Mouse (Mus musculus) hindbrain, embryonic 16.5 days (tissue): ENCODE results near the gene Atp5f1. TPM values are rescaled to one million over a fixed set of nuclear protein-coding genes. Genes with fewer than 3 reads are reported as not detected.

Experiments
- ATAC-seq: fragments of 200-750 bp; cut with Nextera tagmentation; 2 replicates; pipeline ENCODE4 v1.8.0; 2017; ENCODE audit warnings: moderate TSS enrichment, moderate library complexity
- H3K27ac ChIP-seq: fragments of 300-500 bp; sonication (generic); 2 replicates; pipeline ENCODE4 v1.5.1; 2014; ENCODE audit warnings: low read depth, mild to moderate bottlenecking, control low read depth, low read length, moderate library complexity
- H3K27me3 ChIP-seq: fragments of 300-500 bp; sonication (generic); replicated peaks from 2 replicates; pipeline ENCODE4 v1.6.1; 2014; ENCODE audit warnings: low read length; ENCODE audit not compliant: control insufficient read depth, insufficient read depth
- H3K36me3 ChIP-seq: fragments of 300-500 bp; sonication (generic); 2 replicates; pipeline ENCODE4 v1.6.1; 2014; ENCODE audit warnings: mild to moderate bottlenecking, low read length, moderate library complexity, mixed read lengths; ENCODE audit not compliant: control insufficient read depth, insufficient read depth
- H3K4me1 ChIP-seq: fragments of 300-500 bp; sonication (generic); 2 replicates; pipeline ENCODE4 v1.6.1; 2014; ENCODE audit warnings: low read depth, low read length; ENCODE audit not compliant: control insufficient read depth, insufficient read depth
- H3K4me2 ChIP-seq: fragments of 300-500 bp; sonication (generic); 2 replicates; pipeline ENCODE4 v1.6.1; 2014; ENCODE audit warnings: mild to moderate bottlenecking, low read length, control low read depth, moderate library complexity
- H3K4me3 ChIP-seq: fragments of 300-500 bp; sonication (generic); 2 replicates; pipeline ENCODE4 v1.5.1; 2014; ENCODE audit warnings: mild to moderate bottlenecking, low read length, control low read depth, moderate library complexity
- H3K9ac ChIP-seq: fragments of 300-500 bp; sonication (generic); 2 replicates; pipeline ENCODE4 v1.6.1; 2014; ENCODE audit warnings: low read depth, mild to moderate bottlenecking, control low read depth, low read length, moderate library complexity
- H3K9me3 ChIP-seq: fragments of 300-500 bp; sonication (generic); 2 replicates; pipeline ENCODE4 v1.6.1; 2014; ENCODE audit warnings: mild to moderate bottlenecking, low read length, moderate library complexity; ENCODE audit not compliant: control insufficient read depth
- WGBS: fragments of 180-500 bp; shearing (Covaris S2); extraction: QIAGEN DNeasy Blood & Tissue Kit; methylation state at CpG from one replicate; pipeline ENCODE4 v1.1.7; 2014; 5-methylcytosine and 5-hydroxymethylcytosine counted together
- polyA plus RNA-seq: library from polyadenylated mRNA; unstranded; fragments of >200 nt; fragmentation: Nextera tagmentation; extraction: Ambion mirVana; gene quantifications from 2 replicates; pipeline ENCODE4 v1.2.1, GENCODE M21; 2015

Gene Atp5f1
- polyA plus RNA-seq, 1 experiment from 2014 or later = 609 TPM

DNA sequence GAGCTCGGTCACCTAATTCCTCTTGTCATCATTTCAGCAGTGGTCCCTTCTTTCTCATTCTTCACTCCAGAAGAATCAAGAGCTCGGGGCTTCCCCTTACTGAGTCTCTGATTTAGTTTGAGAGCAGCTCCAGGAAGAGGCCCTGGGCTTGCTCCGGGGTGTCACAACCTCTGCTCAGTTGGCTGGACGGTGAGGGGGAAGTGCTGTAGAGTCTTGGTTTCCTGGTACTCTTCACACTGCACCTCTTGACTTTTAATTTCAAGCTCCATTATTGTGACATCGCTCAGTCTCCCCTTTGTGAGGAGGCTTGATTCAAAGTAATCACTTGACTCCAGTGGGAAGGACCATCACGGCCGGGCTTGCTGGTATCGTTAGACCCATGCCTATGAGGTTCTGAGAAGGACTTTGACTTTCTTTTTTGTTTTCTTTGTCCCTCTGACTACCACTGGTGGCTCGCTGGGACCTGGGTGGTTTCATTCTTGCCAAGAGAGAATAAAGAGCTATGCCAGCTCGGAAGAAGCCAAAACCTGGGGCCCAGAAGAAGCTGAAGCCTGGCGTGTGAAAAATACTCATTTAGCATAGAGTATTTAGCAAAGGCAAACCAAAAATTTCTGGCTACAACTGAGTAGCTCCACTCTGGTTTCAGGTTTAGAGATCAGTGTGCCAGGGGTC lies 49.2 kb downstream of the Atp5f1 start:
- Histone ChIP-seq H3K27me3 (no peaks in the 10 kb centered on the region), H3K4me2 (no peak overlapping the region), H3K4me1 (no peaks in the 10 kb centered on the region), H3K27ac (no peak overlapping the region), H3K4me3 (no peak overlapping the region), H3K9me3 (no peaks in the 10 kb centered on the region), H3K36me3 (no peaks in the 10 kb centered on the region), H3K9ac (no peak overlapping the region)
- 82% methylated on average over 11 of the region's 11 CpGs for WGBS
- no peak for ATAC-seq

DNA sequence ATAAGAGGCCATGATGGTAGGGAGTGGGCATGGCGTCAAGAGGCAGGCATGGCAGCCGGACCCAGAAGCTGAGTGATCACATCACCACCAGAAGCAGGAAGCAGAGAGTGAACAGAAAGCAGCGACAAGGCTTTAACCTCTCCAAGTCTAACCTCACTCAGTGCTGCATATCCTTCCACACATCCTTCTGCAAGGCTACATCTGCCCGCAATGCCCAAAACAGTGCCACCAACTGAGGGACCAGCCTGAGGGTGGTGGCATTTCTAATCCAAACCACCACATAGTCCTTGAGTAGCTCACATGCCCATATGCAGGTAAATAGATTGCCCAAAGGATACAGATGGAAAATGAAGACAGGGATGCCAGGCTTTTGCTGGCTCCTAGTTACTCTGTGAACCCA lies 50.9 kb downstream of the Atp5f1 start:
- no peak overlapping the region for H3K4me3 ChIP-seq
- H3K9me3 ChIP-seq = no peaks in the 10 kb centered on the region
- no peaks in the 10 kb centered on the region for H3K27me3 ChIP-seq
- H3K27ac ChIP-seq = no peak overlapping the region
- H3K36me3 ChIP-seq = no peaks in the 10 kb centered on the region
- no peak for ATAC-seq
- H3K9ac ChIP-seq = no peak overlapping the region
- no peaks in the 10 kb centered on the region for H3K4me1 ChIP-seq
- H3K4me2 ChIP-seq = no peak overlapping the region
- 94% methylated on average over 4 of the region's 4 CpGs for WGBS

DNA sequence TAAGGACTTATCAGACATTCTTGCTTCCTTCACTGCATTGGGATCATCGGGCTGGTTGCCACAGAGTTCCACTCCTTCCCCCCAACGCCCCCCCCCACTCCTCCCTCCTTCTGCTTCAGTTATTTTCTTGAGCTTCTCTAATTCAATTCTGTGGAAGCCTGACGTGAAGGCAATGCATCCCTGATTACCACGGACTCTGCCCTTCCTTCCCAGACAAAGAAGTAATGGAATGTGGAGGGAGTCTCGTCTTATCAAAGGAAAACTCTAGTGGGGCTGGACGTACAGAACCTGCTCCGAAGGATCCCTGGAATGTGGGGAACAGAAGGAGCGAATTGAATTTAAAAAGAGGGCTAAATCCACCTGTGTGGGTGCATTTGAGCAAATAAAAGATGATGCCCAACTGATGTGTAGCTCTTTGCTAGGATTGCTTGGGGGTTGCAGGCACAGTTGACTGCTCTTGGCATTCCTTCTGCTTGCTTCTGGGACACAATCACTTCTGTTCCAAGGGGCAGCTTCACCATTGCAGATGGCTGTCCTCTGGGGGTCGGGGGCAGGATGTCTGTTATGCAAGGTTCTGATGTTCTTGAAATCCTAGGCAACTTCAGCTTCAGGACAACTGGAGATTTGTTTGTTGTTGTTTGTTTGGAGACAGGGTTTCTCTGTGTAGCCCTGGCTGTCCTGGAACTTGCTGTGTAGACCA lies 51.8 kb downstream of the Atp5f1 start:
- no peak overlapping the region for H3K4me2 ChIP-seq
- no peaks in the 10 kb centered on the region for H3K36me3 ChIP-seq

DNA sequence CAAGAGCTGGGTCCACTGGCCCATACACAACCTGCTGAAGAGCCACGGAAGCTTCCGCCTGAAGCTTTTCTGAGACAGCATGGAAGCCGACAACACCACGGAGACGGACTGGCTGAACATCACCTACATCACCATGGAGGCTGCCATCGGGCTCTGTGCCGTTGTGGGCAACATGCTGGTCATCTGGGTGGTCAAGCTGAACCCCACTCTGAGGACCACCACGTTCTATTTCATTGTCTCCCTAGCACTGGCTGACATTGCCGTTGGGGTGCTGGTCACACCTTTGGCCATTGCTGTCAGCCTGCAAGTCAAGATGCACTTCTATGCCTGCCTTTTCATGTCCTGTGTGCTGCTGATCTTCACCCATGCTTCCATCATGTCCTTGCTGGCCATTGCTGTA lies 55.2 kb downstream of the Atp5f1 start:
- no peak for ATAC-seq

More for the DNA sequence above, 51.8 kb downstream of the Atp5f1 start:
- H3K27me3 ChIP-seq = no peaks in the 10 kb centered on the region
- H3K4me1 ChIP-seq = no peaks in the 10 kb centered on the region
- H3K9ac ChIP-seq = no peak overlapping the region
- no peaks in the 10 kb centered on the region for H3K9me3 ChIP-seq
- 38% methylated on average over 9 of the region's 9 CpGs for WGBS
- no peak overlapping the region for H3K27ac ChIP-seq
- ATAC-seq = no peak
- no peak overlapping the region for H3K4me3 ChIP-seq

DNA sequence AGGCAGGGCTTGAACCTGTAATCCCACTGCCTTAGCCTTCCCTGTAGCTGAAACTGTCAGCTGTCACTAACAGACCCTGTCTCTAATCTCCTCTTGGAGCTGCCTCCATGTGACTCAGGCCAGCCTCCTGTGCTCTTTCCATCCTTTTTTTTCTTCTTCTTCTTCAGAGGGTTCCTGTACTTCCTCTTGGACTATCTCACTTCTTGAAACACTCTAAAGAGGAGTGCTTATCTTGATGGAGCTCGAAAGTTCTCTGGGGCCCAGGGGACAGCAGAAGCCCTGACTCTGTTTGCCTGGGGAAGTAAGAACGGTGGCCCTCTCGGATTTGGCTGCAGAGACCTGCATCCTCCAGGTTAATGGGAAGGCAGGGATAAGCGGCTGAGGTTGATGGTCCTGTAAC lies 55.7 kb downstream of the Atp5f1 start:
- Histone ChIP-seq H3K4me1 (no peaks in the 10 kb centered on the region), H3K9ac (no peak overlapping the region), H3K4me2 (no peak overlapping the region), H3K36me3 (no peaks in the 10 kb centered on the region), H3K27me3 (no peaks in the 10 kb centered on the region), H3K27ac (no peak overlapping the region), H3K4me3 (no peak overlapping the region), H3K9me3 (no peaks in the 10 kb centered on the region)
- ATAC-seq = no peak
- WGBS = 88% methylated on average over 4 of the region's 4 CpGs

More for the DNA sequence above, 55.2 kb downstream of the Atp5f1 start:
- Histone ChIP-seq H3K9me3 (no peaks in the 10 kb centered on the region), H3K27me3 (no peaks in the 10 kb centered on the region), H3K4me2 (no peak overlapping the region), H3K27ac (no peak overlapping the region), H3K9ac (no peak overlapping the region), H3K4me1 (no peaks in the 10 kb centered on the region), H3K4me3 (no peak overlapping the region), H3K36me3 (no peaks in the 10 kb centered on the region)
- 89% methylated on average over 9 of the region's 9 CpGs for WGBS

DNA sequence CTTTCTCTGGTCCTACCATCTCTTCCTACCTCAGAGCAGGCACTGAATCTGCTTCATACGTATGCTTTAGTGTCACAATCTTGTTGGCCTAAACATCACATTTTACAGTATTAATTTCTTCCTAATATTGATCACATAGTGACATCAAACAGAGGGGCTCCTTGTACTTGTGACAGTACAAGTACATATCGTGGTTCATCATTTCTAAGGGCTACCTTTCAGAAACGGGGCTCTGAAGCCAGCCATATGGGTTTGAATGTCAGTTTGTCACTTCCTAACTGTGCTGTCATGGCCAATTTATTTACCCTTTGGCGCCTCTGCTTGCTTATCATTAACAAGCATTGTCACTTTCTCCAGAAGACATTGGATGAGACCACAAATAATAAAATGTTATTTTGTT lies 58.4 kb downstream of the Atp5f1 start:
- H3K9me3 ChIP-seq = no peaks in the 10 kb centered on the region
- WGBS = 75% methylated on average over 4 of the region's 4 CpGs
- H3K36me3 ChIP-seq = no peaks in the 10 kb centered on the region
- H3K4me2 ChIP-seq = no peak overlapping the region
- no peak overlapping the region for H3K4me3 ChIP-seq
- no peak overlapping the region for H3K27ac ChIP-seq
- H3K4me1 ChIP-seq = no peaks in the 10 kb centered on the region
- no peak for ATAC-seq
- H3K27me3 ChIP-seq = no peaks in the 10 kb centered on the region
- no peak overlapping the region for H3K9ac ChIP-seq

DNA sequence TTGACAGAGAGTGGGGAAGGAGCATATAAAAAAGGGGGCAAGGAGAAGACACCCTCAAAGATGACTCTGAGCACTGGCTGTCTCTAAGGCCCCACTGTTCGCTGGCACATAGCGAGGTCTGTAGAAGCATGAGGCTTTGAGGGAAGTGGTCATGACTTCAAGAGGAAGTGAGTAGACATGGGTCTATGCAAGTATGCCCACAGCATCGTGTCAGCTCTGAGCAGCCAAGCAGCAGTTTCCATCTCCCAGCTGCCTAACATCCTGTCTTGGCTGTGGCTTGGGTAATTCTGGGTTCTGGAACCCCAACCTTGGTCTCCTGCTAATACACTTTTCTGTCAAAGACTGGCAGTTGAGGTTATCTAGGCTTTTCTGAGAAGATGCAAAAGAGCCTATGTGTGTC lies 59.2 kb downstream of the Atp5f1 start:
- no peaks in the 10 kb centered on the region for H3K9me3 ChIP-seq
- ATAC-seq = no peak
- H3K4me1 ChIP-seq = no peaks in the 10 kb centered on the region
- no peak overlapping the region for H3K27ac ChIP-seq
- no peak overlapping the region for H3K4me2 ChIP-seq
- H3K9ac ChIP-seq = no peak overlapping the region
- no peak overlapping the region for H3K4me3 ChIP-seq
- no peaks in the 10 kb centered on the region for H3K27me3 ChIP-seq
- 83% methylated on average over 3 of the region's 3 CpGs for WGBS
- H3K36me3 ChIP-seq = no peaks in the 10 kb centered on the region

DNA sequence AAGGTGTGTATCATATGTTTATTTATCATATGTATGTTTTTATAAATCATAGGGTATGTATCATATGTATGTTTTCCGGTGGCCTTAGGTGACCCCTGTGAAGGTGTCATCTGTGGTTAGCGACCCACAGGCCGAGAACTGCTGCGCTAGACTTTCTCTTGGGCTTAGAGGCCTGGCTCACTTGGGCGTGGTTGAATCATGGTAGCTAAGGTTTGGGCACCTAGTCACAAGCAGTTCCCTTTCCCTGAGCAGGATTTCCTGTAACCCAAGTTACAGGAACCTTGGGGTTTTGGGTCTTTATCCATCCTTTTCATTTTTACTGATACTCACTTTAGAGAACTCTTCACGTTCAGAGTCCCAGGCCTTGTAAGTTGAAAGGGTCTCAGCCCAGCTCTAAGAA lies 59.6 kb downstream of the Atp5f1 start:
- Histone ChIP-seq H3K4me1 (no peaks in the 10 kb centered on the region), H3K9ac (no peak overlapping the region), H3K36me3 (no peaks in the 10 kb centered on the region), H3K27ac (no peak overlapping the region), H3K4me3 (no peak overlapping the region), H3K4me2 (no peak overlapping the region), H3K27me3 (no peaks in the 10 kb centered on the region), H3K9me3 (no peaks in the 10 kb centered on the region)
- 74% methylated on average over 6 of the region's 6 CpGs for WGBS
- no peak for ATAC-seq

DNA sequence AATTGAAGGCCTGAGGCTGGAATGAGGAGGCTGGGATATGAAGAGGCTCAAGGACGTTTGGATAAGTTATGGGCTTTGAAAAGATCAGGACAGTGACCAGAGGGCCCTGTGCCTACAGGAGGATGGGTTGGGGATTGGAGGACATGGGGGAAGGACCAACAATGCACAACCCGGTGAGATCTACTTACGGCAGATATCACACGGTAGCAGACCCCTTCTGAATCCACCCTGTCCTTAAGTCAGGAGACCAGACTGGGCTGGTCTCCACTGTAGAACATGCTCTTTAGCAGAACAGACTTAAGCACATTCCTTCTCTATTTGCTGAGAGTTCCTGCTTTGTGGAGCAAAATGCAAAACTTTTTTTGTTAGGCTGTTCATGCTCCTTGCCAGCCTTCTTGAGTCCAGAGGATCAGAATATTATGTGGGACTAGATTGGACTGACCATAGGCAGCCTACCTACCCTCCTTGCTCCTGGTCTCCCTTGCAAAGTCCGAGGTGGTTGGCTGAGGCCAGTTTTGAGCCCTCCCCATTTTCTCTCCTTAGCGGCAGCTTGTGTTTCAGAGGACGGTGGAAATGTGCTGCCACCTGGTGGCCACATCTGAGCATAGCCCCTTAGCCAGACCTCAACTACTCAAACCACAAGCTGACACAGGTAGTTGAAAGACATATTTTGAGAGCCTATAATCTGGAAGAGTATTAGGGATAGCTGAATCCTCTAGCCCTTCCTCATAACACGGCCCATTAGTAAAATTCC lies 60.3 kb downstream of the Atp5f1 start:
- 40% methylated on average over 8 of the region's 8 CpGs for WGBS

More for the DNA sequence above, 60.3 kb downstream of the Atp5f1 start:
- H3K27ac ChIP-seq = no peak overlapping the region
- H3K36me3 ChIP-seq = no peaks in the 10 kb centered on the region
- H3K9ac ChIP-seq = no peak overlapping the region
- H3K27me3 ChIP-seq = no peaks in the 10 kb centered on the region
- H3K4me1 ChIP-seq = no peaks in the 10 kb centered on the region
- H3K9me3 ChIP-seq = no peaks in the 10 kb centered on the region
- H3K4me2 ChIP-seq = peak overlapping the region; percentile 23; the same call in 1 of the 2 replicates
- H3K4me3 ChIP-seq = no peak overlapping the region
- peak; percentile 74 for ATAC-seq
